Mouse (Mus musculus): ENCODE measurements around the gene Ypel2. TPM values are rescaled to one million over a fixed set of nuclear protein-coding genes. Genes with fewer than 3 reads are reported as not detected.

Gene Ypel2
- 4.8 and 7.0 TPM in 2 replicates for total RNA-seq (2014; fragmentation: Nextera tagmentation)
- 6.1 and 8.2 TPM in 2 replicates for total RNA-seq (2017)
- polyA plus RNA-seq (2012), result 1.2 and 1.5 TPM in 2 replicates

- Histone ChIP-seq H3K4me3 (ENCODE audit: low read depth, low read length) (peak within 1 kb of the TSS; percentile 86), H3K9me3 (replicated peaks) (no peaks in the 10 kb centered on the region), H3K36me3 (replicated peaks) (no peaks in the 10 kb centered on the region), H3K4me1 (ENCODE audit: insufficient read depth, low read depth, low read length) (peaks cover 32% of the 10 kb centered on the region), H3K27me3 (ENCODE audit: insufficient read depth, low read length) (peaks cover 25% of the 10 kb centered on the region)
- ATAC-seq (ENCODE audit: extremely low read depth, insufficient number of reproducible peaks, low FRiP score, poor library complexity, severe bottlenecking) (peak; percentile 87), DNase-seq (ENCODE audit: low spot score) (peak; percentile 99)
- TF ChIP-seq GATA2 (IDR thresholded peaks at IDR 0.05; ENCODE audit: borderline replicate concordance, low read depth, low read length) (no peak), CTCF (IDR thresholded peaks at IDR 0.05; ENCODE audit: low read depth, low read length) (no peak), POLR2AphosphoS5 (IDR thresholded peaks at IDR 0.05; ENCODE audit: insufficient replicate concordance, low read depth, low read length) (no peak), GATA1 (IDR thresholded peaks at IDR 0.05; ENCODE audit: borderline replicate concordance, low read length) (no peak), TAL1 (conservative IDR thresholded peaks at IDR 0.05; ENCODE audit: low read depth, low read length) (no peak)
These were observed at the start of gene Ypel2 for GRCm38 (mm10) chr11:86993041-86994037. Gene Ypel2 (minus strand): TSS chr11:86993707.

DNA sequence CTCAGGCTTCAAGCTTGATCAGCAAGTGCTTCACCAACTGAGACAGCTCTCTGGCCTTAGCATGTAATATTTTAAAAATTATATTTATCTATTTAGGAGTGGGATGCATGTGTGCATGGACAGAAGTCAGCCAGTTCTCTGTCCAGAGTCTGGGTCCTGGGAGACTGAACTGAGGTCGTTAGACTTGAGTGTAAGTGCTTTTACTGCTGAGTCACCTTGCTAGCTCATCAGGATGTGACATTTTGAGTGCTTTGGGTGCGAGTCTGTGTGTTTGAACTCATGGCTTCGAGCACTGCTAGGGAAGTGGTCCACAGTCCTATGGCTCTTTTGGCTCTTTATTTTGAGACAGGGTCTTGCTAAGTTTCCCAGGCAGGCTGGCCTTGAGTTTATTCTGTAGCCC is 49.5 kb upstream of the Ypel2 start:
- no peaks in the 10 kb centered on the region for H3K27me3 ChIP-seq (ENCODE audit: insufficient read depth, low read length)

DNA sequence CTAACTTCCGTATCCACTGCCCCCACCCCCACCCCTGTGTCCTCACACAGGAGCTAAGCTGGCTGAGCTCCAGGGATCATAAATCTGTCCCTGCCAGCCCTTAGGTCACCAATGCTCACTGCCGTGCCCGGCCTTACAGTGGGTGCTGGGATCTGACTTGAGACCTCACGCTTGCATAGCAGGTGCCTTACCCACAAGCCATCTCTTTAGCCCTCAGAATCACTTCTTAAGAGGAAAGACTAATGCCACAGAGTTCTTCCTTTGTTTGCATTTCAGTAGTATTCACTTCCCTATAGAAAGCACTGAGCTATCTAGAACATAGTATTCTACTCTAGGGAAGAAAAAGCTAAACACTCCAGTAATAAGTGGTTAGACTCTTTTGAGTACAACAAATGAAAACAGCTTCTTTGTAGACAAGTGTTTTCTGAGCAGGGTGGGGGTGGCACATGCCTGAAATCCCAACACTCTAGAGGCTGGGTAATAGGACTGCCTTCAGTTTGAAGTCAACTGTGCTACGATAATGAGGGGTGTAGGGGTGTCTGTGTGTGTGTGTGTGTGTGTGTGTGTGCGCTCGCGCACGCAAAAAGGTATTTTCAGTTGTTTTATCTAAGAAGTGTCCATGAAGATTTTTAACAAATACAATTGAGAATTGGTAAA is 45.9 kb upstream of the Ypel2 start:
- H3K4me1 ChIP-seq (ENCODE audit: insufficient read depth, low read depth, low read length), result no peaks in the 10 kb centered on the region; the same call in 1 of the 2 replicates
- no peaks in the 10 kb centered on the region for H3K27me3 ChIP-seq (ENCODE audit: insufficient read depth, low read length)
- no peak for TF ChIP-seq CTCF (IDR thresholded peaks at IDR 0.05; ENCODE audit: low read depth, low read length)
- no peak for TF ChIP-seq GATA1 (IDR thresholded peaks at IDR 0.05; ENCODE audit: borderline replicate concordance, low read length)
- no peak for TF ChIP-seq GATA2 (IDR thresholded peaks at IDR 0.05; ENCODE audit: borderline replicate concordance, low read depth, low read length)
- H3K36me3 ChIP-seq (replicated peaks), result no peaks in the 10 kb centered on the region
- no peaks in the 10 kb centered on the region for H3K9me3 ChIP-seq (replicated peaks)
- DNase-seq (ENCODE audit: low spot score), result no peak
- H3K4me3 ChIP-seq (ENCODE audit: low read depth, low read length), result no peak overlapping the region
- no peak for ATAC-seq (ENCODE audit: extremely low read depth, insufficient number of reproducible peaks, low FRiP score, poor library complexity, severe bottlenecking)

More for the DNA sequence above, 49.5 kb upstream of the Ypel2 start:
- DNase-seq (ENCODE audit: low spot score) (no peak), ATAC-seq (ENCODE audit: extremely low read depth, insufficient number of reproducible peaks, low FRiP score, poor library complexity, severe bottlenecking) (no peak)
- TF ChIP-seq CTCF (IDR thresholded peaks at IDR 0.05; ENCODE audit: low read depth, low read length) (no peak), GATA2 (IDR thresholded peaks at IDR 0.05; ENCODE audit: borderline replicate concordance, low read depth, low read length) (no peak)
- Histone ChIP-seq H3K36me3 (replicated peaks) (no peaks in the 10 kb centered on the region), H3K9me3 (replicated peaks) (no peaks in the 10 kb centered on the region), H3K4me3 (ENCODE audit: low read depth, low read length) (no peak overlapping the region), H3K4me1 (ENCODE audit: insufficient read depth, low read depth, low read length) (peaks cover 19% of the 10 kb centered on the region)

DNA sequence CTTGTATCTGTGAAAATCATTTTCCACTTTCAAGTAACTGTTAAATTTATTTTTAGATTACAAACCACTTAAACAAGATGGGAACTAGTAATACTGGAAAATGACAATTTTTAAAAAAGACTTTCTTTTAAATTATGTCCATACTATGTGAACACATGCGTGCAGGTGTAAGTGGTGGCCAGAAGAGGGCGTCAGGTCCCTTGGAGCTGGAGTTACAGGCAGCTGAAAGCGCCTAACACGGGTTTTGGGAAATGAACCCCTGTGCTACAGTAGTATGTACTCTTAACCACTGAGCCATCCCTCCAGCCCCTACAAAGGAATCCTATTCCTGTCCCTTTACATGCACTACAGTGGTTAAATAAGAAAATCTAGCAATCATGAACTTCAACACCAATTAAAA is 42.7 kb upstream of the Ypel2 start:
- ATAC-seq (ENCODE audit: extremely low read depth, insufficient number of reproducible peaks, low FRiP score, poor library complexity, severe bottlenecking) (no peak), DNase-seq (ENCODE audit: low spot score) (no peak)
- TF ChIP-seq POLR2AphosphoS5 (IDR thresholded peaks at IDR 0.05; ENCODE audit: insufficient replicate concordance, low read depth, low read length), result no peak
- 0 out of 2 replicates have a peak, but pooled peaks have one; percentile 11 for TF ChIP-seq CTCF (IDR thresholded peaks at IDR 0.05; ENCODE audit: low read depth, low read length)
- no peaks in the 10 kb centered on the region for H3K9me3 ChIP-seq (replicated peaks)
- H3K27me3 ChIP-seq (ENCODE audit: insufficient read depth, low read length), result no peaks in the 10 kb centered on the region
- H3K4me1 ChIP-seq (ENCODE audit: insufficient read depth, low read depth, low read length), result no peaks in the 10 kb centered on the region
- H3K4me3 ChIP-seq (ENCODE audit: low read depth, low read length), result no peak overlapping the region
- H3K36me3 ChIP-seq (replicated peaks), result no peaks in the 10 kb centered on the region

GRCm38 (mm10) chr11:87028212-87028611 is 34.7 kb upstream of the Ypel2 start:
- TF ChIP-seq GATA2 (IDR thresholded peaks at IDR 0.05; ENCODE audit: borderline replicate concordance, low read depth, low read length) (no peak), POLR2AphosphoS5 (IDR thresholded peaks at IDR 0.05; ENCODE audit: insufficient replicate concordance, low read depth, low read length) (no peak), CTCF (IDR thresholded peaks at IDR 0.05; ENCODE audit: low read depth, low read length) (no peak), GATA1 (IDR thresholded peaks at IDR 0.05; ENCODE audit: borderline replicate concordance, low read length) (no peak), TAL1 (conservative IDR thresholded peaks at IDR 0.05; ENCODE audit: low read depth, low read length) (no peak)
- H3K9me3 ChIP-seq (replicated peaks), result no peaks in the 10 kb centered on the region
- no peaks in the 10 kb centered on the region for H3K36me3 ChIP-seq (replicated peaks)
- no peak overlapping the region for H3K4me3 ChIP-seq (ENCODE audit: low read depth, low read length)
- DNase-seq (ENCODE audit: low spot score) (no peak), ATAC-seq (ENCODE audit: extremely low read depth, insufficient number of reproducible peaks, low FRiP score, poor library complexity, severe bottlenecking) (no peak)
- H3K4me1 ChIP-seq (ENCODE audit: insufficient read depth, low read depth, low read length), result peaks cover 16% of the 10 kb centered on the region
- no peaks in the 10 kb centered on the region for H3K27me3 ChIP-seq (ENCODE audit: insufficient read depth, low read length)

- ATAC-seq (ENCODE audit: extremely low read depth, insufficient number of reproducible peaks, low FRiP score, poor library complexity, severe bottlenecking) (no peak), DNase-seq (ENCODE audit: low spot score) (no peak)
- Histone ChIP-seq H3K36me3 (replicated peaks) (no peaks in the 10 kb centered on the region), H3K4me3 (ENCODE audit: low read depth, low read length) (no peak overlapping the region), H3K4me1 (ENCODE audit: insufficient read depth, low read depth, low read length) (peaks cover 18% of the 10 kb centered on the region), H3K27me3 (ENCODE audit: insufficient read depth, low read length) (no peaks in the 10 kb centered on the region), H3K9me3 (replicated peaks) (peaks cover 3% of the 10 kb centered on the region)
- TF ChIP-seq GATA2 (IDR thresholded peaks at IDR 0.05; ENCODE audit: borderline replicate concordance, low read depth, low read length) (no peak), CTCF (IDR thresholded peaks at IDR 0.05; ENCODE audit: low read depth, low read length) (no peak), GATA1 (IDR thresholded peaks at IDR 0.05; ENCODE audit: borderline replicate concordance, low read length) (no peak), POLR2AphosphoS5 (IDR thresholded peaks at IDR 0.05; ENCODE audit: insufficient replicate concordance, low read depth, low read length) (no peak), TAL1 (conservative IDR thresholded peaks at IDR 0.05; ENCODE audit: low read depth, low read length) (no peak)
These were observed 32.8 kb upstream of the Ypel2 start for GRCm38 (mm10) chr11:87026096-87026875.

All from G1E (cell line).